Mouse (Mus musculus): ENCODE measurements at regions not wholly inside any gene's neighbourhood (a gene's known extent, or its start where the extent isn't known, plus 50 kb on each side); places are given as distances from the start of the nearest gene placed in this dataset.

DNA sequence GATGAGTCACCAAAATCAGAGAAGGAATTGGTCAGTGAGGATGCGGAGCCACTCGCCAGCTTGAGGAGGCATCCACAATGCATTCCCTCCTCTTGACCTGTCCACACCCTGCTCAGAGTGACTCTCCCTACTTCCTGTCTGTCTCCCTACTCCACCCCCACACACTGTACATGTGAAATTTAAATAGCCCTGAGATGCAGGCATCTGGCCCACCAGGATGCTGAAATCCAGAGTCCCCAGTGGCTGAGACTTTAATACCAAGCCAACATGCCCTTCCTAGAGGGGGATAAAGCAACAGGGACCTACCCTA is 201.6 kb upstream of the Sfswap start:
- TF ChIP-seq POLR2A (IDR thresholded peaks at IDR 0.05; ENCODE audit: insufficient read depth, low read depth, low read length), result no peak
- TF ChIP-seq CTCF (IDR thresholded peaks at IDR 0.05; ENCODE audit: insufficient read depth, low read depth, low read length), result no peak

Measured in olfactory bulb, adult 2 months (tissue).